Mouse (Mus musculus): ENCODE measurements at regions not wholly inside any gene's neighbourhood (a gene's known extent, or its start where the extent isn't known, plus 50 kb on each side); places are given as distances from the start of the nearest gene placed in this dataset.

DNA sequence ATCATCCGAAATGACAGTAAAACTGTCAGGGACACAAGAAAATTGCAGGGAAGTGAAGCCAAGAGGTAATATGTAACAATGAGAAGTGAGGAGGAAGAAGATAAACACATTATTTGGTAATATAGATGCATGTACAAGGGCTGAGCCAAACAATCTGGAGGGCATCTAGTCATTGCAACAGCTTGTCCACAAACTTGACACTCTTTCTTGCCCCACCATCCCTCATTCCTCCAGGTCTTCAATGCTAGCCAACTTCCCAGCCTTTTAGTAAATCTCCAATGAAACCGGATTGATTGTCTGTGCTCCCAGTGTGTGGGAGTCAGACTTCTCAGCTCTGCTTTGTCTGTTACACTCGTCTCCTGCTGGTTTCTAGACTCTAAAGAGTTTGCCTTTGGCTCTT lies 172.3 kb upstream of the Gbe1 start:
- no peaks in the 10 kb centered on the region for H3K27me3 ChIP-seq (replicated peaks; ENCODE audit: control insufficient read depth, insufficient read depth, low read length)
- no peak for ATAC-seq (replicated peaks; ENCODE audit: low FRiP score, low TSS enrichment, low read depth)

GRCm38 (mm10) chr16:70147673-70148359 lies 165.9 kb upstream of the Gbe1 start:
- Histone ChIP-seq H3K9me3 (ENCODE audit: control insufficient read depth, low read length) (no peaks in the 10 kb centered on the region), H3K36me3 (ENCODE audit: control insufficient read depth, insufficient read depth, low read length) (no peaks in the 10 kb centered on the region), H3K9ac (ENCODE audit: low read length) (no peak overlapping the region), H3K27ac (ENCODE audit: low read depth) (no peak overlapping the region), H3K4me1 (replicated peaks; ENCODE audit: control insufficient read depth, insufficient read depth, low read length) (no peaks in the 10 kb centered on the region), H3K27me3 (replicated peaks; ENCODE audit: control insufficient read depth, insufficient read depth, low read length) (no peaks in the 10 kb centered on the region), H3K4me2 (ENCODE audit: low read length) (no peak overlapping the region), H3K4me3 (ENCODE audit: low read depth, low read length) (no peak overlapping the region)
- ATAC-seq (replicated peaks; ENCODE audit: low FRiP score, low TSS enrichment, low read depth) (no peak), DNase-seq (ENCODE audit: low spot score) (no peak)
- WGBS: 77% methylated on average over 10 of the region's 10 CpGs

More for the DNA sequence above, 172.3 kb upstream of the Gbe1 start:
- Histone ChIP-seq H3K27ac (ENCODE audit: low read depth) (no peak overlapping the region), H3K4me2 (ENCODE audit: low read length) (no peak overlapping the region), H3K4me3 (ENCODE audit: low read depth, low read length) (no peak overlapping the region), H3K4me1 (replicated peaks; ENCODE audit: control insufficient read depth, insufficient read depth, low read length) (no peaks in the 10 kb centered on the region), H3K9me3 (ENCODE audit: control insufficient read depth, low read length) (no peaks in the 10 kb centered on the region), H3K9ac (ENCODE audit: low read length) (no peak overlapping the region), H3K36me3 (ENCODE audit: control insufficient read depth, insufficient read depth, low read length) (no peaks in the 10 kb centered on the region)
- WGBS: 64% methylated on average over 3 of the region's 3 CpGs
- no peak for DNase-seq (ENCODE audit: low spot score)

- ATAC-seq (replicated peaks; ENCODE audit: low FRiP score, low TSS enrichment, low read depth) (no peak), DNase-seq (ENCODE audit: low spot score) (no peak)
- H3K27me3 ChIP-seq (replicated peaks; ENCODE audit: control insufficient read depth, insufficient read depth, low read length): no peaks in the 10 kb centered on the region
- H3K9me3 ChIP-seq (ENCODE audit: control insufficient read depth, low read length): no peaks in the 10 kb centered on the region
- H3K4me3 ChIP-seq (ENCODE audit: low read depth, low read length): no peak overlapping the region
- no peaks in the 10 kb centered on the region for H3K36me3 ChIP-seq (ENCODE audit: control insufficient read depth, insufficient read depth, low read length)
- no peaks in the 10 kb centered on the region for H3K4me1 ChIP-seq (replicated peaks; ENCODE audit: control insufficient read depth, insufficient read depth, low read length)
- no peak overlapping the region for H3K4me2 ChIP-seq (ENCODE audit: low read length)
- no peak overlapping the region for H3K9ac ChIP-seq (ENCODE audit: low read length)
- H3K27ac ChIP-seq (ENCODE audit: low read depth): no peak overlapping the region
- 88% methylated on average over 7 of the region's 7 CpGs for WGBS
Observed at GRCm38 (mm10) chr16:70154587-70154986, 159.2 kb upstream of the Gbe1 start.

GRCm38 (mm10) chr16:70160539-70160938 lies 153.2 kb upstream of the Gbe1 start:
- Histone ChIP-seq H3K27ac (ENCODE audit: low read depth) (no peak overlapping the region), H3K4me3 (ENCODE audit: low read depth, low read length) (no peak overlapping the region), H3K4me2 (ENCODE audit: low read length) (no peak overlapping the region), H3K9ac (ENCODE audit: low read length) (no peak overlapping the region), H3K9me3 (ENCODE audit: control insufficient read depth, low read length) (no peaks in the 10 kb centered on the region), H3K4me1 (replicated peaks; ENCODE audit: control insufficient read depth, insufficient read depth, low read length) (no peaks in the 10 kb centered on the region), H3K36me3 (ENCODE audit: control insufficient read depth, insufficient read depth, low read length) (no peaks in the 10 kb centered on the region), H3K27me3 (replicated peaks; ENCODE audit: control insufficient read depth, insufficient read depth, low read length) (no peaks in the 10 kb centered on the region)
- ATAC-seq (replicated peaks; ENCODE audit: low FRiP score, low TSS enrichment, low read depth) (no peak), DNase-seq (ENCODE audit: low spot score) (no peak)

DNA sequence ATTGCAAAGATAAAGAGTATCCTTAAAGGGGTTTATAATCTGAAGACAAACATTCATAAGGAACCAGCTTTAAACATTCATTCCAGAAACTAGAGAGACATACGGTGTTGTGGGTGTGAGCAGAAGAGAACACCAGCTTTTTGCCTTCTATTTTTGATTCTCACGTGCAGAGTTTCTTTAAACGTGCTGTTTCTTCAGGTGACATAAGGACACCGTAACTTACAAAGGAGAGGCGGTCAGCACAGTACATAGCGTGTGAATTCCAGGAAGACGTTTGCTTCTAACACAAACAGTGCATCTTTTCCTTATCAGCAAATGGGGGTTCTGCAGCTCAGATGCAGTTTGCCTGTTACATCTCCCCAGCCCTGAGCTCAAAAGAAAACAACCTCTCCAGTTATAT lies 138.6 kb upstream of the Gbe1 start:
- H3K36me3 ChIP-seq (ENCODE audit: control insufficient read depth, insufficient read depth, low read length): no peaks in the 10 kb centered on the region
- no peak overlapping the region for H3K27ac ChIP-seq (ENCODE audit: low read depth)
- H3K27me3 ChIP-seq (replicated peaks; ENCODE audit: control insufficient read depth, insufficient read depth, low read length): no peaks in the 10 kb centered on the region
- H3K9ac ChIP-seq (ENCODE audit: low read length): no peak overlapping the region
- ATAC-seq (replicated peaks; ENCODE audit: low FRiP score, low TSS enrichment, low read depth) (no peak), DNase-seq (ENCODE audit: low spot score) (peak; percentile 52)
- no peak overlapping the region for H3K4me3 ChIP-seq (ENCODE audit: low read depth, low read length)
- H3K9me3 ChIP-seq (ENCODE audit: control insufficient read depth, low read length): no peaks in the 10 kb centered on the region
- no peak overlapping the region for H3K4me2 ChIP-seq (ENCODE audit: low read length)
- WGBS: 22% methylated on average over 7 of the region's 7 CpGs
- H3K4me1 ChIP-seq (replicated peaks; ENCODE audit: control insufficient read depth, insufficient read depth, low read length): no peaks in the 10 kb centered on the region

DNA sequence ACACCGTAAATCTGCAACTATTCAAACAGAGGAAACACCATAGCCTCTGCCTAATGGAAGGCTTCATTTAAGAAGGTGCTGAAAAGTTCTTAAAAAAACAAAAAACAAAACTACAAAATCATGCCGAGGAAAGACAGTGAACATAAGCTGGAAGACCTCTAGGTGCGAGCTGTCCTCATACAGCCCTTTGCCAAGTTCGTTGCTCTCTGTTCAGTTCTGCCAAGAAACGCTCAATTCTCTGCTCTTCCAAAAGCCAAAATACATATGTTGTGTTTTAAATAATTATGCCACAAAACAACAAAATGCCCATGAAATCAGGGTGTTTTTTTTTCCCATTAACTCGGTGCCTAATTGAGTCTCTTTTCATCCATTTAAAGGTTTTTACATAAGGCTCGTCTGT lies 134.8 kb upstream of the Gbe1 start:
- H3K27ac ChIP-seq (ENCODE audit: low read depth): no peak overlapping the region
- DNase-seq (ENCODE audit: low spot score) (no peak), ATAC-seq (replicated peaks; ENCODE audit: low FRiP score, low TSS enrichment, low read depth) (no peak)
- no peaks in the 10 kb centered on the region for H3K36me3 ChIP-seq (ENCODE audit: control insufficient read depth, insufficient read depth, low read length)
- H3K4me2 ChIP-seq (ENCODE audit: low read length): no peak overlapping the region
- H3K9me3 ChIP-seq (ENCODE audit: control insufficient read depth, low read length): no peaks in the 10 kb centered on the region
- WGBS: 65% methylated on average over 7 of the region's 7 CpGs
- H3K27me3 ChIP-seq (replicated peaks; ENCODE audit: control insufficient read depth, insufficient read depth, low read length): no peaks in the 10 kb centered on the region
- no peak overlapping the region for H3K4me3 ChIP-seq (ENCODE audit: low read depth, low read length)
- no peaks in the 10 kb centered on the region for H3K4me1 ChIP-seq (replicated peaks; ENCODE audit: control insufficient read depth, insufficient read depth, low read length)
- H3K9ac ChIP-seq (ENCODE audit: low read length): no peak overlapping the region

GRCm38 (mm10) chr16:70213861-70214597 lies 99.7 kb upstream of the Gbe1 start:
- Histone ChIP-seq H3K4me1 (replicated peaks; ENCODE audit: control insufficient read depth, insufficient read depth, low read length) (no peaks in the 10 kb centered on the region), H3K27me3 (replicated peaks; ENCODE audit: control insufficient read depth, insufficient read depth, low read length) (no peaks in the 10 kb centered on the region), H3K4me3 (ENCODE audit: low read depth, low read length) (no peak overlapping the region), H3K9me3 (ENCODE audit: control insufficient read depth, low read length) (0 out of 2 replicates have a peak, but pooled peaks cover 5% of the 10 kb centered on the region), H3K9ac (ENCODE audit: low read length) (no peak overlapping the region), H3K27ac (ENCODE audit: low read depth) (no peak overlapping the region), H3K4me2 (ENCODE audit: low read length) (no peak overlapping the region), H3K36me3 (ENCODE audit: control insufficient read depth, insufficient read depth, low read length) (no peaks in the 10 kb centered on the region)
- WGBS: 59% methylated on average over 1 of the region's 1 CpGs
- DNase-seq (ENCODE audit: low spot score) (no peak), ATAC-seq (replicated peaks; ENCODE audit: low FRiP score, low TSS enrichment, low read depth) (peak; percentile 76; the same call in 1 of the 2 replicates)

- Histone ChIP-seq H3K27ac (ENCODE audit: low read depth) (0 out of 2 replicates have a peak overlapping the region, but pooled peaks have one; percentile 19), H3K36me3 (ENCODE audit: control insufficient read depth, insufficient read depth, low read length) (no peaks in the 10 kb centered on the region), H3K9me3 (ENCODE audit: control insufficient read depth, low read length) (0 out of 2 replicates have a peak, but pooled peaks cover 5% of the 10 kb centered on the region), H3K4me3 (ENCODE audit: low read depth, low read length) (no peak overlapping the region), H3K4me1 (replicated peaks; ENCODE audit: control insufficient read depth, insufficient read depth, low read length) (no peaks in the 10 kb centered on the region), H3K4me2 (ENCODE audit: low read length) (no peak overlapping the region), H3K27me3 (replicated peaks; ENCODE audit: control insufficient read depth, insufficient read depth, low read length) (no peaks in the 10 kb centered on the region), H3K9ac (ENCODE audit: low read length) (no peak overlapping the region)
- no peak for ATAC-seq (replicated peaks; ENCODE audit: low FRiP score, low TSS enrichment, low read depth)
- 9% methylated on average over 4 of the region's 4 CpGs for WGBS
- DNase-seq (ENCODE audit: low spot score): no peak
Observed at GRCm38 (mm10) chr16:70214800-70215199, 98.9 kb upstream of the Gbe1 start.
